Mouse (Mus musculus) limb, embryonic 15.5 days (tissue): Measurements from ENCODE around the gene Dhh. TPM values are rescaled to one million over a fixed set of nuclear protein-coding genes. Genes with fewer than 3 reads are reported as not detected.
A peak's percentile ranks its signal among the peaks of the same experiment; 100 is the strongest.

Source experiments
- ATAC-seq: fragments of 200-750 bp; cut with Nextera tagmentation; 2 replicates; pipeline ENCODE4 v1.8.0; 2017; ENCODE audit warnings: low read depth, moderate TSS enrichment; ENCODE audit not compliant: insufficient number of reproducible peaks, low FRiP score, low TSS enrichment
- H3K27ac ChIP-seq: fragments of 300-500 bp; sonication (generic); 2 replicates; pipeline ENCODE4 v1.5.1; 2015; ENCODE audit warnings: moderate library complexity, mild to moderate bottlenecking, inconsistent platforms
- H3K27me3 ChIP-seq: fragments of 300-500 bp; sonication (generic); 2 replicates; pipeline ENCODE4 v1.6.1; 2015; ENCODE audit warnings: inconsistent platforms
- H3K36me3 ChIP-seq: fragments of 300-500 bp; sonication (generic); 2 replicates; pipeline ENCODE4 v1.6.1; 2015; ENCODE audit warnings: inconsistent platforms
- H3K4me1 ChIP-seq: fragments of 300-500 bp; sonication (generic); 2 replicates; pipeline ENCODE4 v1.6.1; 2015; ENCODE audit warnings: inconsistent platforms
- H3K4me2 ChIP-seq: fragments of 300-500 bp; sonication (generic); 2 replicates; pipeline ENCODE4 v1.6.1; 2015; ENCODE audit warnings: mild to moderate bottlenecking, inconsistent platforms
- H3K4me3 ChIP-seq: fragments of 300-500 bp; sonication (generic); 2 replicates; pipeline ENCODE4 v1.5.1; 2015; ENCODE audit warnings: mild to moderate bottlenecking, inconsistent platforms
- H3K9ac ChIP-seq: fragments of 300-500 bp; sonication (generic); 2 replicates; pipeline ENCODE4 v1.6.1; 2015; ENCODE audit warnings: inconsistent platforms
- H3K9me3 ChIP-seq: fragments of 300-500 bp; sonication (generic); 2 replicates; pipeline ENCODE4 v1.6.1; 2016; ENCODE audit warnings: inconsistent platforms
- WGBS: fragments of 180-500 bp; shearing (Covaris S2); methylation state at CpG from one replicate; pipeline ENCODE4 v1.1.7; 2015; 5-methylcytosine and 5-hydroxymethylcytosine counted together
- polyA plus RNA-seq: library from polyadenylated mRNA; unstranded; fragments of >200 nt; fragmentation: Nextera tagmentation; extraction: Ambion mirVana; gene quantifications from 2 replicates; pipeline ENCODE4 v1.2.1, GENCODE M21; 2015

Dhh gene
- polyA plus RNA-seq, 1 experiment from 2014 or later, result 1.8 TPM

GRCm38 (mm10) chr15:98902600-98902999 lies 4.3 kb upstream of the Dhh start:
- Histone ChIP-seq H3K27ac (no peak overlapping the region), H3K4me3 (no peak overlapping the region), H3K4me1 (peaks cover 11% of the 10 kb centered on the region), H3K9ac (no peak overlapping the region), H3K4me2 (no peak overlapping the region), H3K9me3 (no peaks in the 10 kb centered on the region), H3K27me3 (peaks cover 33% of the 10 kb centered on the region), H3K36me3 (peaks cover 43% of the 10 kb centered on the region)
- no peak for ATAC-seq
- WGBS, result 90% methylated on average over 2 of the region's 2 CpGs

- Histone ChIP-seq H3K4me1 (peaks cover 16% of the 10 kb centered on the region), H3K4me3 (no peak overlapping the region), H3K4me2 (no peak overlapping the region), H3K9me3 (no peaks in the 10 kb centered on the region), H3K36me3 (peaks cover 34% of the 10 kb centered on the region), H3K27ac (no peak overlapping the region), H3K27me3 (peaks cover 44% of the 10 kb centered on the region), H3K9ac (no peak overlapping the region)
- no peak for ATAC-seq
- 69% methylated on average over 1 of the region's 1 CpGs for WGBS
Measured at GRCm38 (mm10) chr15:98901530-98901929, 3.2 kb upstream of the Dhh start.

GRCm38 (mm10) chr15:98897495-98897894 lies 845 bp downstream of the Dhh start:
- H3K9ac ChIP-seq, result no peak overlapping the region
- no peaks in the 10 kb centered on the region for H3K9me3 ChIP-seq
- no peak overlapping the region for H3K27ac ChIP-seq
- peaks cover 46% of the 10 kb centered on the region for H3K4me1 ChIP-seq
- peak overlapping the region; percentile 25 for H3K4me3 ChIP-seq
- no peaks in the 10 kb centered on the region for H3K36me3 ChIP-seq
- H3K4me2 ChIP-seq, result peak overlapping the region; percentile 37; the same call in 1 of the 2 replicates
- ATAC-seq, result no peak
- WGBS, result 4% methylated on average over 10 of the region's 10 CpGs
- H3K27me3 ChIP-seq, result peaks cover 82% of the 10 kb centered on the region

DNA sequence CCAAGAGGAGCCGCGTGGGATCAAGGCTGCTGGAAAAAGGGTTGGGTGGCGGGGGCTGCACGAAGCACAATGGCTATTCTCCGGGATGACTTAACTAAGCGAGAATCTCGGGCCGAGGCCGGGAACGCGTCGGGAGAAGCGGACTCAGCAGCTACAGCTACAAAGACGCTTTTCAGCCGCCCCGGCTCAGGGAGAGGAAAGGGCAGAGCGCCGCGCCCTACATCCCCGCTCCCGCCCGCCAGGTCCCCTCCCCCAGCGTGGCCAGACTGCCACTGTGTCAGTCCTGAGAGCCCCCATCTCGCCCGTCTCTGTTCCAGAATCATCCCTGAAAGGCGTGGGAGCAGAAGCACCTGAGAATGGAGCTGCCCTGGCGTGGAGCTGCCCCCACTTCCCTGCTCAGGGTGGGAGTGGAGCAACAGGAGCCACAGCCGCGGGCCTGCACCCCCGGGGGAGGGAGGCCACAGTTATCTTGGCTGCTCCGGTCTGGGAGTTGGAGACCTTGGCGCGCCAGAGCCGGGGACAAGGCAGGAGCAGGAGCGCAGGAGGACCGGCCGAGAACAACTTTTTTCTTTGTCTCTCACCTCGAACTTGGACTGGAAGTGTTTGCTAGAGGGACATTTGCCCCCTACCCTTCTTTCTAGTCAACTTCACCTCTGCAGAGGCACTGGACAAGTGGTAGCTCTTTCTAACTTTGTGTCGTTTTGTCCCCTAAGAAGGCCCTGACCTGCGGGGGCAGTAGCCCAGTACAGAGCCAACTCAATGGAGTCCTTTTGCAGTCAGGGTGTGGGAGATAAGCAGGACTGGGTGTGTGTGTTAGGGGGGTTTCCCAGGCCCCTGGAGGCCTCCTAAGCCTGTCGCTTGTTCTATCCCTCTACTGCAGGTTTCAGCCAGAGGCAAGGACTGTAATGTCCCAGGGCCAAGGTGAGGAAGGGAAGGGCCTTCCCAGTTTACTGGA lies 2.4 kb downstream of the Dhh start:
- H3K9ac ChIP-seq, result no peak overlapping the region
- peak overlapping the region; percentile 47 for H3K4me2 ChIP-seq
- H3K27ac ChIP-seq, result no peak overlapping the region
- no peaks in the 10 kb centered on the region for H3K9me3 ChIP-seq
- peak overlapping the region; percentile 50 for H3K4me3 ChIP-seq
- no peaks in the 10 kb centered on the region for H3K36me3 ChIP-seq
- H3K27me3 ChIP-seq, result peaks cover 91% of the 10 kb centered on the region
- whole genome bisulfite sequencing, result 6% methylated on average over 41 of the region's 41 CpGs
- H3K4me1 ChIP-seq, result peaks cover 50% of the 10 kb centered on the region
- ATAC-seq, result 0 out of 2 replicates have a peak, but pooled peaks have one; percentile 12

- WGBS, result 8% methylated on average over 38 of the region's 38 CpGs
- Histone ChIP-seq H3K27ac (no peak overlapping the region), H3K36me3 (no peaks in the 10 kb centered on the region), H3K4me1 (peaks cover 50% of the 10 kb centered on the region), H3K4me2 (peak overlapping the region; percentile 98), H3K9ac (no peak overlapping the region), H3K4me3 (peak overlapping the region; percentile 50), H3K27me3 (peaks cover 82% of the 10 kb centered on the region), H3K9me3 (no peaks in the 10 kb centered on the region)
- ATAC-seq, result peak; percentile 9; the same call in 1 of the 2 replicates
Measured at GRCm38 (mm10) chr15:98894746-98895634, 3.4 kb downstream of the Dhh start.

GRCm38 (mm10) chr15:98893940-98894745 lies 4.2 kb downstream of the Dhh start, which contains the start of gene Rhebl1:
TSS of gene Rhebl1 (minus strand) at chr15:98894540.
- peaks cover 74% of the 10 kb centered on the region for H3K27me3 ChIP-seq
- H3K36me3 ChIP-seq, result no peaks in the 10 kb centered on the region
- H3K4me3 ChIP-seq, result peak within 1 kb of the TSS; percentile 50
- H3K9ac ChIP-seq, result peak within 1 kb of the TSS; percentile 39
- H3K4me1 ChIP-seq, result peaks cover 50% of the 10 kb centered on the region
- no peak within 1 kb of the TSS for H3K27ac ChIP-seq
- no peaks in the 10 kb centered on the region for H3K9me3 ChIP-seq
- ATAC-seq, result no peak
- peak within 1 kb of the TSS; percentile 98 for H3K4me2 ChIP-seq
- under 1% methylated on average over 77 of the region's 77 CpGs for WGBS

DNA sequence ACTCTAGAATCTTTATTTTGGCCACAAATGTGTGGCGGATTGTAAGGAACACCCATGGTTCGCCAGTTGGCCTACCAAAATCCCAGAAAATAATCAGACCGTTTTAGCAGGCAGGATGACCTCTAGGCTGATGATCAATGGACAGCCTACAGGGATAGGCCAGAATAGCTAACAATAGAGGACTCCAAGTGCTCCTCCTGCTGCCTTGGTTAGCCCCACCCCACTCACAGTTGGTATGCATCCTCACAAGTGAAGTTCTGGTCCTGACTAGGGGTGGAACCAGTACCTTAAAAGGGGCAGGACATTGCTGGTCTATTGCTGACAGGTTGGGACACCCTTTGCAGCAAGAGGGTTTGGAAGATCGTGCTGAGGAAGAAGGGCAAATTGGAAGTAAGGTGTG lies 5.3 kb downstream of the Dhh start:
- ATAC-seq, result no peak
- H3K4me1 ChIP-seq, result peaks cover 43% of the 10 kb centered on the region
- H3K9ac ChIP-seq, result no peak overlapping the region
- H3K9me3 ChIP-seq, result no peaks in the 10 kb centered on the region
- H3K27ac ChIP-seq, result no peak overlapping the region
- H3K4me3 ChIP-seq, result no peak overlapping the region
- no peak overlapping the region for H3K4me2 ChIP-seq
- H3K36me3 ChIP-seq, result no peaks in the 10 kb centered on the region
- H3K27me3 ChIP-seq, result peaks cover 63% of the 10 kb centered on the region
- 56% methylated on average over 4 of the region's 4 CpGs for WGBS

DNA sequence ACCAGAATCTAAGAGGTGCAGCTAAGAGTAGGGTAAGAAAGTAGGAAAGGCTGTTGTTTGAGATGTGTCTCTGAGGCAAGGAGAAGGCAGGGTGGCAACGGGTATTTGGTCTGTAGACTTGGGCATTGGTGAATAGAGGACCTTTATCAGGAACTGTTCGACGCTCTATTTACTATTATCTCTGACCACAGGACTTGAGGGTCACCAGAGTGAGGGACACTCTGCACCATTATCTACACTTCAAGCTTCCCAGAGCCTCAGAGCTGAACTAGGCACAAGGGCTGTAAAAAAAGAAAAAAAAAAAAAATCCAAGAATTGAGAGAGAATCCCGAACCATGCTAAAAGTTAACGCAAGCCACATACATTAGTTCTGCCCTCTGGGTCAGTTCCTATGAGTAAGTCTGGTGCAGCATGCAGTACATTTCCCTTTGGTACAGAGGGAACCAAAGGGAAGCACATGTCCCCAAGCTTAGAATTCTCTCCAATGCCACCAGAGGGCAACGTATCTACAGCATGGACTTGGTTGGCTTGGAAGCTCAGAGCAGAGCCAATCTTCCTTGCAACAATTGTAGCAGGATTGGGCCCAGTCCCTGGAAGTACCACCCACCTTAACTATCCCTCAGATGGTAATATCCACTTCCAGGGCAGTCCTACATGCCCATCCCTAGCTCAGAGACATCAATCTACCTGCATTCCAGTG lies 6.3 kb downstream of the Dhh start:
- Histone ChIP-seq H3K9ac (no peak overlapping the region), H3K4me3 (no peak overlapping the region), H3K27me3 (peaks cover 53% of the 10 kb centered on the region), H3K4me2 (no peak overlapping the region), H3K9me3 (no peaks in the 10 kb centered on the region), H3K36me3 (no peaks in the 10 kb centered on the region), H3K4me1 (peaks cover 34% of the 10 kb centered on the region), H3K27ac (no peak overlapping the region)
- no peak for ATAC-seq
- WGBS, result 42% methylated on average over 6 of the region's 6 CpGs

GRCm38 (mm10) chr15:98891198-98891742 lies 7.1 kb downstream of the Dhh start:
- Histone ChIP-seq H3K36me3 (no peaks in the 10 kb centered on the region), H3K4me3 (0 out of 2 replicates have a peak overlapping the region, but pooled peaks have one; percentile 15), H3K27ac (no peak overlapping the region), H3K27me3 (peaks cover 46% of the 10 kb centered on the region), H3K4me2 (peak overlapping the region; percentile 17), H3K4me1 (peaks cover 33% of the 10 kb centered on the region), H3K9ac (no peak overlapping the region), H3K9me3 (no peaks in the 10 kb centered on the region)
- no peak for ATAC-seq
- WGBS, result 12% methylated on average over 19 of the region's 19 CpGs

- Histone ChIP-seq H3K4me2 (no peak overlapping the region), H3K9ac (no peak overlapping the region), H3K4me1 (peaks cover 4% of the 10 kb centered on the region), H3K4me3 (no peak overlapping the region), H3K36me3 (no peaks in the 10 kb centered on the region), H3K27me3 (peaks cover 10% of the 10 kb centered on the region), H3K9me3 (no peaks in the 10 kb centered on the region), H3K27ac (0 out of 2 replicates have a peak overlapping the region, but pooled peaks have one; percentile 38)
- no peak for ATAC-seq
- 71% methylated on average over 7 of the region's 7 CpGs for WGBS
Measured at GRCm38 (mm10) chr15:98887526-98887925, 10.8 kb downstream of the Dhh start.
